Mouse (Mus musculus) T-helper 17 cell (primary cell): ENCODE results near the gene E2f8.

Source experiments
- in situ Hi-C, 2 experiments: fragments of 300-600 bp; cut with MboI, MseI; formaldehyde crosslinking; loops; 1 replicate in 1 of 2; 2 replicates in 1 of 2; pipeline ENCODE4 v1.15.1; 2025; ENCODE audit warnings: high pct_unique_total_duplicates in 2 of 2

E2f8 gene

DNA sequence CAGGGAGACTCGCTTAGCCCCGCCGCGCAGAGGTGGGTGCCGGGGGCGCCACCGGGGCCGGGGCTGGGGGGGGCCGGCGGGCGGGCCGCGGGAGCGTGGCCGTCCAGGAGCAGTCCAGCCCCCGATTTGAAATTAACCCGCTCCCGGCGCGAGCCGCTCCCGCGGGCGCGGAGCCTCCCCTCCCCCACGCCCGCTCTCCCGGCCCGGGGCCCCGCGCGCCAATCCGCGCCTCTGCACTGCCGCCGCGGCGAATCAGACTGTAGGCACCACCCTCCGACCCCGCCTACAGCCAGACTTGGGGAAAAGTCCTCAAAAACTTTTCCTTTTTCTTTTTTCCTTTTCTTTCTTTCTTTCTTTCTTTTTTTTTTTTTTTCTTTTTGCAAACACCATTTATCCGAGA is at the start of gene E2f8:
E2f8 (minus strand) TSS at position 111 of the 400 bp plus-strand sequence.
- in situ Hi-C loops, result loop anchor here in 1 of 2 experiments (25.0 kb wide), 1 partner anchor 744 kb away; no protein-coding TSS in a partner anchor

DNA sequence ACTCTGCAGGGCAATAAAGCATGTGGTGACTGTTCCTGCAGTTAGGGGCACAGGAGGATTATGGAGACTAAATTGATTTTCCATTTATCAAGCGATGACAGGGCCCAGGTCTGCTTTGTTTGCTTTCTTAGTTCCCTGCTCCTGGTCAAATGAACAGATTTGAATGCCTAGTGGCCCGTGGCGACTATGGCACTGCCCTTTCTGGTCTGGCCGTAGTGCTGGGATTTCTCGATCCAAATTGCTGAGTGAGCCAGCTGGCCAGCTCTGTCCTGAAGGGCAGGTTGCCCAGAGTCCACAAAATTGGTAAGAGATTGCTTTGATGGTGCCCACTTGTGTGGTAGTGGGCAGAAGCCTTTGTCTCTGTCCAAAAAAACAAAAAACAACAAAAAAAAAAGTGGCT is 49.0 kb upstream of the E2f8 start:
- in situ Hi-C loops, result no loop called here

DNA sequence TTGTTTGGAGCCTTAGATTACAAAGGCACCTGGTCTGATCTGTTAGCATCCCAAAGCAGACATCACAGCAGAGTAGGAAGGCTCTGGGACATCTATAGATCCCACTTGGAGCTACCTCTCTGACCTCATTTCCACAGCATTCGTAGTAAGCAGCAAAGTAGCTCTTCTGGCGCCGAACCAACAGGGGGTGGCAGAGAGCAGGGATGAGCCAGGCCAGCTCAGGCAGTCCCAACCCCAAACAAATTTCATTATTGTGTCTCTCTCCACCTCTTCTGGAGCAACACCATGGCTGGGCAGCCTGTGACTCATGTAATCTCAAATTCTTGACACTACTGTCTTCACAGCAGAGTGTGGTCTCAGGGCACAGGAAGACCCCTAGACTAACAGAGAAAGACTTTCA is 47.0 kb upstream of the E2f8 start:
- in situ Hi-C loops, result no loop called here

DNA sequence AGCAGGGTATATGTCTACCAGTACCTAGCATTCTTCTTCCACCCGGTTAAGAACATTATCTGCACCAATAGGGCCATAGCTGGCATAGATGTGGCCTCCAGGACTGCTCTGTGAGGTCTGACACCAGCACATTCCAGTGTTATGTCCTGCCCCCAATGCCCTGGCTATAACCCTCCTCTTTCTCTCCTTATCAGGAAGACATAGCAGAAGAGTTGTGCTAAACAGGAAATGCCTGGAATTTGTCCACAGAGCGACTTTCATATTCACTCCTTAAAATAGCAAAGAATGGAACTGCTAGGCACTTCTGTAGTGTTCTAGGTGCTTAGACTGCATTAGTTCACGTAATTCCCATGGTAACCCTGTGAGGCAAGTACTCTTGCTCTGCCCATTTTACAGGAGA is 43.8 kb upstream of the E2f8 start:
- in situ Hi-C loops, result no loop called here

DNA sequence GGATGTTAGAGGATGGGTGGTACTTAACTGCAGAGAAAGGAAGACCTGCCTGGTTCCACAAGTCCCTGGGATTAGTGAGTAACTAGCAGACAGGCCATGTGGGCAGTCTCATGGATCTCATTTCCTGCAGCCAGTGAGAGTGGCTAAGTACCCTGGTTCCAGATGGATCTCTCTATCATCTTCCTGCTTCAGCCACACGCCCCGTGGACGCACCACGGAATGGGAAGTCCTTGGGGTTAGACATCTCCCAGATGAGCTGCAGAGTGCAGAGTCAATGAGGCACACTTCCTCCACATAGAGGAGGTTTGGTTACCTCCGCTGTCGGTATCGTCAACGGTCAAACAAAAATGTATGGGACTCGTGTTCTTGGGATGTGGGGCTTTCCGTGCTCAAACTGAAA is 42.2 kb upstream of the E2f8 start:
- in situ Hi-C loops, result no loop called here

DNA sequence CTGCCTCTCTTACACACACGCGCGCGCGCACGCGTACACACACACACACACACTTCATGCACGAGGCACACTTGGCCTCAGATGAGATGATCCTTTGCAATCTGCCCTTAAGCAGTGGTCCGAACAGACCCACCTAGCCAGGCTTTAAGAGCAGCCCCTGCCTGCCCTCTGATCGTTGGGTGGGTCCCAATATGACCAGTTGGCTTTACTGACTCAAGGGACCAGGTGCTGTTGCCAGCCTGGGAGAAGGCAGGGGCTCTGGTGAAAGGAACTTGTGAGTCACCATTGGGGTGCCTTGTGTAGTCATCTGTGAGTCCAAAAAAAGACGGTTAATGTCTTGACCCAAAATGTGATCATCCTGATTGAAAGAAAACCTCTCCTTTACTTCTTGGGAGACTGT is 37.0 kb upstream of the E2f8 start:
- in situ Hi-C loops, result no loop called here

DNA sequence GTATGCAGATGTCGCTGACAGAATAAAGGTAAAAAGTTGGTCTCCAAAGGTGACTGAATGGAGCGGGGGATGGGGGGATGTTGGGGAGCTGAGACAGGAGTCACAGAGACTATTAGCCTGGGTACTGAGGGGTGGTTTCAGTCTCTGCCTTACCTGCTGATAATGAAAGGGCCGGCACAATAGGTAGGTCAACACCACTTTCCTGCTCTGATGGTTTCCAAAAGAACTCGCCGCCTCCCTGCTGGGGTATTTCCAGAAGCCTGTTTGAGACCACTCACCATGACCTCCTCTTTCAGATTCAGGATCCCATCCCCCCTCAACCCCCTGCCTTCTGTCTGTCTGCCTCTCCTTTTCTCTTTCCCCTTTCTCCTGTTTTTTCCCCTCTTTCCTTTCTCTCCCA is 36.6 kb upstream of the E2f8 start:
- in situ Hi-C loops, result no loop called here

DNA sequence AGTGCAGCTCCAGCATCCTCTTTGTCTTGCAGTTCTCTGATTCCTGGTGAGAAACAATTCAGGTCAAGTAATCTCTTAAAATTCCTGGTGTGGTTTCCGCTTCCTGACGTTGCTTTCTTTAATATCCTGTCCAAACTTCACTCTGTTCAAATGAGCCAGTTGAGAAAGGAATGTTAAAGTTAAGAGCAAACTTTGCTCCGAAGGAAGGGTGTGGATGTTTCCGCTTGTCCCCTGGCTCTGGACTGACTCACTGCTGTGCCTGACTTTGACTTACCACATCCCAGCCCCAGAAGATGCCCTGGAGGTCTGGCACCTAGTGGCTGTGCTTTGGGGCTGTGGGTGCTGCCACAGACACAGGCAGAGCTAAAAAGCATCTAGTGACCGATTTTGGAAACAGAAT is 36.1 kb upstream of the E2f8 start:
- in situ Hi-C loops, result no loop called here

DNA sequence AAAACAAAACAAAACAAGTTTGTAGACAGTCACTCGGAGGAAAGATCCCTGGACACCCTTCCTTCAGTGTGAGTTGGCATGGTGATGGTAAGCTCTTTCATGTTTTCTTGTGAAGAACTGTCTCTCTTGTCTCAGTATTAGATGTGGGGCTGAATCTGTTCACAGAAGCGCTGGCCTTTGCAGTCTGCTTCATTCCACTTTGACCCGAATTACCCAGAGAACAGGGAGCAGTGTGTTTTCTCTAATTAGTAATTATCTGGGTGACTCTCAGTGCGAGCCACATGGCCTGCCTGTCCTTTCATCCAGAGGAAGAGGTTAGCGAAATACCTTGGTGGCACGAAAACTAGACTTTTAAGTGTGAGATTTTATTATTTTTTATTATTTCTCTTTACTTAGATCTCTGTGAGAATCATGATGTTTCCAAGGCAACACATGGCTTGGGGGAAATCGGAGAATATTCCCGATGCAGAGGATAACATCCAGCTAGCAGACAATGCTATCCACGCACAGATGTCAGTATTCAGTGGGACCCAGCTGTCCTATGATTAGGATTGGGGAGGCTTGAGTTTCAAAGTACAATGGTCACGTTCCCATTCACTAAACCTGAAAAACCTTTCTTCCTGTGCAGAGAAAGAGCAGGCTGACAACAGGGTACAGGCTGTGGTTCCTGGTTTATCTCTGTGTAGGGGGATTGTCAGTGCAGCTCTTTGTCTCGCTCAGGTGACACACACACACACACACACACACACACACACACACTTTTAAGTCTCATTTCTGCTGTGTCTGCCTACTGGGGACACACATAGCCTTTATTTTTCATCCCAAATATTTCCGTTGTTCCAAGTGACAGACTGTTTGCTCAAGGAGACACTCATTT is 33.5 kb upstream of the E2f8 start:
- in situ Hi-C loops, result no loop called here

DNA sequence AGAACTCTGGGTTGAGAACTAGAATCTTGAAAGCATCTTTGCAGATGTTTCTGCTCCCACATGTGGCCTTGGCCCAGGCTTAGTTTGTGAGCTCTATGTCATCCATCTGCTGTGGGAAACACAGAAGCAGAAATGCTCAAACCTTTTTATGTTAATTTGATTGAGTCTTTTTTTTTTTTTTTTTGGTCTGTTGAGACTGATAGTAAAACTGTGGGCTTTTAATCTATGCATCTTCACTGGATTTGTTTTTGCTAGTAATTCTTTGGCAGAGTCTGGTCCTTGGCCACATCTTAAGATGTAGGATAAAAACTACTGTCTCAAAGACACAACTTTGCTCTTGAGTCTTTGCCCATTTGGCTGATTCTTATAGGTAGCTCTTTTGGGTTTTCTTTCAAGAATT is 29.8 kb upstream of the E2f8 start:
- in situ Hi-C loops, result no loop called here

DNA sequence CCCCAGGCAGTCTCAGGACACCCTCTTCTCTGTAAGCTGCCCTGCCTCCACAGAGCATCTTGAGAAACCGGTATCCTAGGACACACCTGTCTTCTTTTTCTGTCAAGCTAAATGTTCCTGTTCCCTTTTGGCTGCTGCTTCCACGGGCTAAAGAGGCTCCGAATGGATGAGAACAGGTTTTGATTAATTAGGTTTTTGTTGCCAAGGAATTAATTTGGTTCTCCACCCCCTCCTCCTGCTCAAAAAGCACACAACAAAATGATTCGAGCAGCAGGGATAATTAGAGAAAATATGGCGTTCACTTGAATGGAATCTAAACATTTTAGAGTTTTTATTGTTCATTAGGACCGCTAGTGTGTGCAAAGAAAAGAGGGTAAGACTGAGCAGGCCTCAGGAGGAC is 28.9 kb upstream of the E2f8 start:
- in situ Hi-C loops, result no loop called here

DNA sequence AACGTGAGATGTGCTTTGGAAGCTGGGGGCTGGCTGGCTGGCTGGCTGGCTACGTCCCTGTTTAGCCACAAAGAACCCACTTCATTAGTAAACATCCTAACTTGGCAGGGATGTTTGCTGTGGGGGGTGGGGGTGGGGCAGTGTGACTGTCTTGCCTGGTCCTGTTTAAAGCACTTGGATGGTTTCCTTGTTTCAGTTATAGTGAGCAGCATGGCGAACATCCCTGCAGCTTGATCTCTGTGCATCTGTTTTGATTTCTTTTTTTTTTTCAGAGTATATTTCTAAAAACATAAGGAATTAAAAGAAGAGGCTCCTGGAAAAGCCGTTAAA is 27.9 kb upstream of the E2f8 start:
- in situ Hi-C loops, result no loop called here

DNA sequence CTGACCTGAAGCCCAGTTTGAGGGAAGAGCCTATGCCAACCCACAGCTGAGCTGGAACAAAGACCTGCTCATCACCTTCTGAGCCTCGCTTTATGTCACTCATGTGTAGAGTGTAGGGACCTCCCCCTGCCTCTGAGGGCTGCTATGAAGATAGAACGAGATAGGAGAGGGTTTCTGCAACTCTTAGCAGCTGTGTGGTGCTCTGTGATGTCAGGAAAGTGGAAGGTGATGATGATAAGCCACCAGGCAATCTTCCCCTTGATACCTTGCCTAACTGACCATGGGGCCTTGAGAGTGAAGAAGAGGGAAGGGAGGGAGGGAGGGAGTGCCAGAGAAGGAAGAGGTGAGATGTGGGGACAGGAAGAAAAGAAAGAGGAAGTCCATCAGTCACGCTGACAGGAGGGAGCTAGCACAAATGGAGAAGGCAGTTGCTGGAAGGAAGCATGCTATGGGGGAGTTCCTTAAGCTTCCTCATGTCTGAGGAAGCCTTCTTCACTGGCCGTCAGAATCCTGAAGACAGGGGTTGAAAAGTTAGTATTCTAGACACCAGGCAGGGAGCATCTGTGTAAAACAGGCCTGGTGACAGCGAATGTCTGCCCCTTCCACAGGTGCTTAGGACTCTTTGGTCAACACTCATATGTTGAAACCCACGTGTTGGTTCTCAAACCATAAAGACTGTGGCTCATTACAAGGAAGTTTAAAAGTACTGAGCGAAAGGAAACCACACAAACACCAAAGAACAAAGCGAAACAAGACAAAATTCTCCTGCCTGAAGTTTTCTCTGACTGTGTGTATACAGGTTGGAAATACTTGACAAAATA is 27.3 kb upstream of the E2f8 start, which contains the start of gene Nav2:
Nav2 (plus strand) TSS at position 196 of the 821 bp plus-strand sequence.
- in situ Hi-C loops, result no loop called here

DNA sequence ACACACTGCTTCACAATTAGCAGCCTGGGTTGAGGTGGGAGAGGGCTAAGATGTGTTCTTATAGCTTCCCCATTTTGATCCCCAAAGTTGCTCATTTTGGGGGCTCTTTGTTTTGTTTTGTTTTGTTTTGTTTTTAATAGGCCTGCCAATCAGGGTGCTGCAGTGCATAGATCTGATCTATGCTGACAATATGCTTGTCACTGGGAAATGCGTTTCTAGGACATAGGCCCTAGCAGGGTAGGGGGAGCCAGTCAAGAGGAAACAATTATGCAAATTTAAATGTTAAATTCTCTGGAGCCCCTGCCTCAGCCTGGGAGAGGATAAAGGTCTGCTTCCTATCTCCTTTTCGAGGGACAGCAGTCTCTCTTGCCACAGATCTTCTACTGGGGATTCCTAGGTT is 21.1 kb upstream of the E2f8 start:
- in situ Hi-C loops, result no loop called here

DNA sequence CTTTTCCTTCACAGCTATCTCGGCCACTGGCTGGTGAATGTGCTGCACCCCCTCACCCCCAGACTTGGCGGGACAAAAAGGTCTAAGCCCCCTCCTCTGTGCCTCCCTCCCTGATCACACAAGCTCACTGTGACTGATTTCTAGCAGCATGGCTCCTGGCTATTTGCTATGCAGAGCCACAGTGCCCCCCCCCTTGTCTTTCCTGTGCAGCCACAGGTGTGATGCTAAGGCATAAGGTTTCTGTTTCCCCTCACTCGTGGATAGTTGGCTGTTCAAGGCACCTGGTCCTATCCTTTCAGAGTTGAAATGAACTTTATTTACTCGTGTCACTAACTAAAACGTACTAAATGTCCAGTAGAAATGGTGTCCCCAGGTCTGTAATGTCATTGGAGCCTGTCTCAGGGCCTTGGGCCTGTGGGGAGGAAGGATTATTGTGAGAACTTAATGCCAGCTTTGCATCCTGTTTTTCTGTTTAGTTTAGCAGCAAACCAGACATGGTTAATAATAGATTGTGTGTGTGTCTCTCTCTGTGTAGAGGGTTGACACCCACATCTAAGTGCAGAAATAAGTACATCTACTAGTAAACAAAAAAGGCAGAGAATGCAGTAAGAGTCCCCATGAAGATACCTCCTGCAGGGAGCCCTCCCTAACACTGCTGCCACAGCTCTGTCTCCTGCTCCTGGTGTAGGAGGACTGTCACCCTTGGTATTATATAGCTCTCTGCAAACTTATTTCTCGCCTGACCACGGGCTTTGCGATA is 19.2 kb upstream of the E2f8 start:
- in situ Hi-C loops, result no loop called here

DNA sequence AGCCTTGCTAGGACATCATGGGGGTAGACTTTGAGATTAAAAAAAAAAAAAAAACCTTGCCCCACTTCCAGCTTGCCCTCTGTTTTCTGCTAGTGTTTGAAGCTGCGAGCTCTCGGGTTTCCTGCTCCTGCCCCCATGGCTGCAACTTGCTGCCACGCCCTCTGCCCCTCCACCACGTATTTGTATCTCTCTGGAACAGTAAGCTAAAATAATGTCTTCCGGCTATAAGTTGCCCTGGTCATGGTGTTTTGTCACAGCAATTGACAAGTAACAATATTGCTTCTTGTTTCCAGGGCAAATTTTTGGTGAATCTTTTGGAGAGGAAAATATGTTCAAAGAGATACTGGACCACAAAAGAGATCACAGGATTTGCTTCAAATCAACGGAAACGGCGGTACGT is 17.0 kb upstream of the E2f8 start:
- in situ Hi-C loops, result loop anchor here in 1 of 2 experiments (10.0 to 25.0 kb wide), 2 partner anchors 216 to 761 kb away; no protein-coding TSS in a partner anchor

DNA sequence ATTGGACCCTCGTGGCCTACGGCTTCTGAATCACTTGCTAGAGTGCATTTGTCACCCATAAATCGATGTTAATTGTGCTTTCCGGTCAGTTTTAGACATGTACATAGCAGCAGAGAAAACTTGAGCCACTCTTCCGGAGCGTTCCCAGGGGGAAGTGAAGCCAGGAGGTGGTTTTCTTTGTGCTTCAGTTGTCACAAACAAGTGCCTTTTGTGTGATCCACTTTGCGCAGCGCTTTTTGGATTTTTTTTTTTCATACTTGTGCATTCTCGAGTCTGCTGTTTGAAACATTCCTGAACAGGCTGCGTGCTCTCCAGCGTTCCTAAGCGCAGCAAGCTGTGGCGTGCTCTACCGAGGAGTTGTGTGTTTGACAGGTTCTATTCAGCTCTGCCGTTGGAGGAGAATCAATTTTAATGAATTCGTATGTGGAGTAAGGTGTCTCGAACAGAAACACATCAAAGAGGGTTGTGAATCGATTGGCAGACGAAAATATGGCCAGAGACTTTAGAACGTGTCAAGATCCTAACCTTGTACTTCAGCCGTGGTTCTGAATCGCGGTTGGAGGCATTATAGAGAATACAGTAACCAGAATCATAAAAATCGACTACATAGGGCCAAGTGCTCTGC is 16.3 kb upstream of the E2f8 start:
- in situ Hi-C loops, result loop anchor here in 1 of 2 experiments (10.0 to 25.0 kb wide), 2 partner anchors 217 to 760 kb away; no protein-coding TSS in a partner anchor

DNA sequence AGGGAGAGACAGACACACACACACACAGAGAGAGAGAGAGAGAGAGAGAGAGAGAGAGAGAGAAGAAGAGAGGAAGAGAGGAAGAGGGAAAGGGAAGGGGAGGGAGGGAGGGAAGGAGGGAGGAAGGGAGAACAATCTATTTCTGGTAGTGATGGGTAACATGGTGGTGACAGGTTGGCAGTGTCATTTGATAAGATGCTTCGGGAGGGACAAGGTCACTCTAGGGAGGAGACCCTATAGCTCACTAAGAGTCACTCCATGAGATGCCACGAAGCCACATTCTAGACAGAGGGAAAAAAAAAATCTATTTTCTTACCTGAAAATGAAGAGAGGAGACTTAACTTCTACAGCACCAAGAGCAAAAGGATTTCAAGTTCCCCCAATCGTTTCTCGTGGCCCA is 14.7 kb upstream of the E2f8 start:
- in situ Hi-C loops, result loop anchor here in 1 of 2 experiments (10.0 to 25.0 kb wide), 2 partner anchors 219 to 759 kb away; no protein-coding TSS in a partner anchor

DNA sequence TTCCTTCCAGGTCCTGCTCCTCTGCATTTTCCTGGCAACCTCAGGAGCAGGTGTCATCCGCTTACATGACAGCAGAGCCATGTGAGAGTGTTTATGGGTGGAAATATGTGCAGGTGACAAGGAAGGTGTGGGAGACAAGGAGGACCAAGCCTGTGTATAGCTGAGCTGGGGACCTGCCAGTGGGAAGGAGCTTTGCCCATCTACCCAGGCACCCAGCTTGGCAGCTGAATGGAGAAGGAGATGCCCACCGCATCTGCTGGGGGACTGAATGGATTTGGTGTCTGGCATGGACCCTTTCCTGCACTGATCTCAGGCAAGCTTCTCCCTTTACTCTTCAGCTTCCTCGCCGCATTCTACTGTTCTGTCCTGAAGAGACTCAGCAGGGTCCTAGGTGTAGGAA is 14.1 kb upstream of the E2f8 start:
- in situ Hi-C loops, result loop anchor here in 1 of 2 experiments (10.0 to 25.0 kb wide), 2 partner anchors 219 to 758 kb away; no protein-coding TSS in a partner anchor

DNA sequence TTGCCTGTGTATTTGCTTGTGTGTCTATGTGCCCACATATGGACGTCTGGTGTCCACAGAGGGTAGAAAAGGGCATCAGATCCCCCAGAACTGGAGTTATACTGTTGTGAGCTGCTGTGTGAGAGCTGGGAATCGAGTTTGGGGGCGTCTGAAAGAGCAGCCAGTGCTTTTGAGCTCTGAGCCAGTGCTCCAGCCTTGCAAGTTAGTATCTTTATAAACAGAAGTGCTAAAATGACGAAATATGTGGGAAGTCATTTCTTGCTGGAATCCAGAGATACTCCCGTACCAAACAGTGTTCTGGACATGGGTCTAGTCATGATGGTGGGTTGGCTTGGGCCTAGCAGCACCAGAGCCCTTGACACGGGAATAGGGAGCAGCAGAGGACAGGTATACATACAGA is 13.4 kb upstream of the E2f8 start:
- in situ Hi-C loops, result loop anchor here (5.0 to 25.0 kb wide), 3 partner anchors 43 to 757 kb away; no protein-coding TSS in a partner anchor

DNA sequence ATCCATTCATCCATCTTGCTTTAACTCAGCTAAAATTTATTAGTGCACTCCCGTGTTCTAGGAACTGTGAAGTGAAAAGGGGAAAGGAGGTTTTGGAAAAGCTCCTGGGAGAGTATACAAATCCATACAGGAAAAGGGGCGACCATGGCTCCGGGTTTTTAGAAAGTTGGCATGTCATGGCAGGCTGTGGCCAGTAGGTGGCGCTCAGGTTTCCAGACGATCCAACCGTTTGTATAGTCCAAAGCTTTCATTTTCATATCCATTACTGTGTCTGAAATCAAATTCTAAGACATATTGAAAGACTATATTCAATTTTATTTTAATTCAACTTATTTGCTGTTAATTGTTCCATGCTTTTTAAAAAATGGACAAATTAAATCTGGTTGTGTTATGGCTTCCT is 12.8 kb upstream of the E2f8 start:
- in situ Hi-C loops, result loop anchor here (5.0 to 25.0 kb wide), 3 partner anchors 43 to 757 kb away; no protein-coding TSS in a partner anchor
